Mouse (Mus musculus) lung, embryonic 15.5 days (tissue): ENCODE results near the gene Klrc1. TPM values are rescaled to one million over a fixed set of nuclear protein-coding genes. Genes with fewer than 3 reads are reported as not detected.
"Not testable (repeated sequence)": the region's sequence is repeated elsewhere in the genome, so short reads cannot be mapped to it uniquely, and the experiment has no call there.

Experiments used
- ATAC-seq: fragments of 200-750 bp; cut with Nextera tagmentation; 2 replicates; pipeline ENCODE4 v1.8.0; 2017; ENCODE audit warnings: moderate number of reproducible peaks, borderline replicate concordance; ENCODE audit not compliant: low FRiP score, low TSS enrichment; ENCODE audit errors: extremely low read depth
- H3K27ac ChIP-seq: fragments of 300-500 bp; sonication (generic); 2 replicates; pipeline ENCODE4 v1.5.1; 2015; ENCODE audit warnings: moderate library complexity, mild to moderate bottlenecking, inconsistent platforms
- H3K27me3 ChIP-seq: fragments of 300-500 bp; sonication (generic); 2 replicates; pipeline ENCODE4 v1.6.1; 2015; ENCODE audit warnings: inconsistent platforms
- H3K36me3 ChIP-seq: fragments of 300-500 bp; sonication (generic); 2 replicates; pipeline ENCODE4 v1.6.1; 2015; ENCODE audit warnings: inconsistent platforms
- H3K4me1 ChIP-seq: fragments of 300-500 bp; sonication (generic); 2 replicates; pipeline ENCODE4 v1.6.1; 2015; ENCODE audit warnings: inconsistent platforms
- H3K4me2 ChIP-seq: fragments of 300-500 bp; sonication (generic); 2 replicates; pipeline ENCODE4 v1.6.1; 2015; ENCODE audit warnings: inconsistent platforms, mild to moderate bottlenecking, moderate library complexity
- H3K4me3 ChIP-seq: fragments of 300-500 bp; sonication (generic); 2 replicates; pipeline ENCODE4 v1.5.1; 2015; ENCODE audit warnings: mild to moderate bottlenecking, inconsistent platforms
- H3K9ac ChIP-seq: fragments of 300-500 bp; sonication (generic); 2 replicates; pipeline ENCODE4 v1.6.1; 2015; ENCODE audit warnings: inconsistent platforms
- H3K9me3 ChIP-seq: fragments of 300-500 bp; sonication (generic); 2 replicates; pipeline ENCODE4 v1.6.1; 2016; ENCODE audit warnings: inconsistent platforms
- WGBS: fragments of 180-500 bp; shearing (Covaris S2); methylation state at CpG from one replicate; pipeline ENCODE4 v1.1.7; 2015; 5-methylcytosine and 5-hydroxymethylcytosine counted together
- polyA plus RNA-seq: library from polyadenylated mRNA; unstranded; fragments of >200 nt; fragmentation: Nextera tagmentation; extraction: Ambion mirVana; gene quantifications from 2 replicates; pipeline ENCODE4 v1.2.1, GENCODE M21; 2015

Klrc1 gene
- polyA plus RNA-seq = 0.35 TPM in 1 of 2 replicates, not detected in the other

DNA sequence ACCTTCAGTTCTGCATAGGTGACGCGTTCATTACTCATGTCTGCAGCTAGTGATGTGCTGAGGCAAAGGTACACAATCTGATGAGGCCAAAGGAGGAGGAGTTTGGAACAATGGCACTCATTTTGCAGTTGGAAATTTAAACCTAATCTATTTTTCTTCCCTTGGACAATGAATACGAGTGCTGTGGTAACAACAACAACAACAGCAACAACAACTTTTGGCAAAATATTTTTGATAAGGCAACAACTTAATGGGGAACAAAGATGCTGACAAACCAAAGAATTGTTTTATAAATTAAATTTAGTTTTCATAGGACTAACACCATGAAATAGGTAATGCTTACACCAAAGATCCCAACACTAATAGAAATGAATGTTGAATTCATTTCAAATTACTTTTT is at the start of gene Klrc1:
Gene Klrc1, minus strand, starts transcription at position 101 of the 400 bp plus-strand sequence.
- Histone ChIP-seq H3K27me3 (no peaks in the 10 kb centered on the region), H3K4me3 (no peak within 1 kb of the TSS), H3K36me3 (no peaks in the 10 kb centered on the region), H3K27ac (no peak within 1 kb of the TSS), H3K4me2 (no peak within 1 kb of the TSS), H3K4me1 (no peaks in the 10 kb centered on the region), H3K9ac (no peak within 1 kb of the TSS), H3K9me3 (no peaks in the 10 kb centered on the region)
- no peak for ATAC-seq
- WGBS = 66% methylated on average over 3 of the region's 3 CpGs

DNA sequence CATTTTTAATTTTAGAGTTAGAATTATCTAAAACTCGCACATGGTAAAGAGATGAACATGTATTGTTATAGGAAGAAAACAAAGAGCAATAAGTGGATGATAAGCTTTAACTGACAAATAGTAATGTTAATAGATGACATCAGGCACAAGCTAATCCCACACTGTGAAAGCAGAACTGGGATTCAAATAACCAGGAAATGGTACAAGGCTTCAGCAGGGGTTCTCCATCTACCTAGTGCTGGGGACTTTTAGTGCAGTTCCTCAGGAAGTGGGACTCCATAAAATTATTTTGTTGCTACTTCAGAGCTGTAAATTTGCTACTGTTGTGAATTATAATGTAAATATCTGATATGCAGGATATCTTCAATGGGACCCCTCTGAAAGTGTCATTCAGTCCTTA is 48.5 kb upstream of the Klrc1 start:
- H3K27ac ChIP-seq = no peak overlapping the region
- no peak for ATAC-seq
- H3K36me3 ChIP-seq = no peaks in the 10 kb centered on the region
- WGBS = 78% methylated on average over 1 of the region's 1 CpGs
- no peaks in the 10 kb centered on the region for H3K9me3 ChIP-seq
- no peak overlapping the region for H3K9ac ChIP-seq
- no peak overlapping the region for H3K4me2 ChIP-seq
- H3K4me3 ChIP-seq = no peak overlapping the region
- H3K27me3 ChIP-seq = no peaks in the 10 kb centered on the region
- H3K4me1 ChIP-seq = no peaks in the 10 kb centered on the region

DNA sequence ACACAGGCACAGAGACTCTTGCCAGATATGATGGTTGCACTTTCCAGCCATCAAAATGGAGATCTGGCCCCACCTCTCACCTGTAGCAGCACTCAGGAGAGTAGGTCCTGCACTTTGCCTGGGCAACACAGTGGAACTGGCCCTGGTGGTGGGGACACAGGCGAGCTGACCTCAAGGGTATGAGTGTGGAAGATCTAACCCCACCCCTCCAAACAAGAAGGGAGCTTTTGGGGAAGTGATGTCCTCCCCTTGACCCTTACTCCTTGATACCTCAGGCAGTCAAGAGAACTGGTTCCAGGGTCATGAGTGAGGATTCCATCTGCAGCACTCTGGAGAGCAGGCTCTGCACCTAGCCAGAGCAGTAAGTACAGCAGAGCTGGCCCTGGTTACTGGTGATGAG is 42.6 kb upstream of the Klrc1 start:
- Histone ChIP-seq H3K9ac (no peak overlapping the region), H3K9me3 (no peaks in the 10 kb centered on the region), H3K36me3 (no peaks in the 10 kb centered on the region), H3K4me1 (no peaks in the 10 kb centered on the region), H3K27me3 (no peaks in the 10 kb centered on the region), H3K4me2 (no peak overlapping the region), H3K27ac (no peak overlapping the region), H3K4me3 (no peak overlapping the region)
- ATAC-seq = no peak
- WGBS = 63% methylated on average over 1 of the region's 1 CpGs

DNA sequence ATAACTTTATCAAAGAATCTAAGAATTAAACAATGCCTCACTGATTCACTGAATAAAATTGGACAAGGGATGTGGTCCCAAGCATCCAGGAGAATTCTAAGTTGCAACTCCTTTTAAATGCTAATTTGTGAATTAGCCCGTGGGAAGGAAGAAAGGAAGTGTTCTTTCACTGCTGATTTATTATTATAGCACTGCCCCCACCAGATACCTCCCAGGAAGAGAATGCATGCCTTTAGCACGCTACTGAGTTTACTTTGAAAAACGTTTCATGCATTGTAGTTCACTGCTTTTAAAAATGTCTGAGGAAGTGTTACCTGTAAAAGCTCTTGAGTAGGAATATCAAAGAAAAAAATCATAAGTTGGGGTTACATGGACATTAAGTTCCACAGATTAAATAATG is 41.7 kb upstream of the Klrc1 start:
- Histone ChIP-seq H3K4me3 (no peak overlapping the region), H3K4me2 (no peak overlapping the region), H3K4me1 (no peaks in the 10 kb centered on the region), H3K27me3 (no peaks in the 10 kb centered on the region), H3K9me3 (no peaks in the 10 kb centered on the region), H3K36me3 (no peaks in the 10 kb centered on the region), H3K9ac (no peak overlapping the region), H3K27ac (no peak overlapping the region)
- WGBS = 26% methylated on average over 3 of the region's 3 CpGs
- ATAC-seq = no peak

DNA sequence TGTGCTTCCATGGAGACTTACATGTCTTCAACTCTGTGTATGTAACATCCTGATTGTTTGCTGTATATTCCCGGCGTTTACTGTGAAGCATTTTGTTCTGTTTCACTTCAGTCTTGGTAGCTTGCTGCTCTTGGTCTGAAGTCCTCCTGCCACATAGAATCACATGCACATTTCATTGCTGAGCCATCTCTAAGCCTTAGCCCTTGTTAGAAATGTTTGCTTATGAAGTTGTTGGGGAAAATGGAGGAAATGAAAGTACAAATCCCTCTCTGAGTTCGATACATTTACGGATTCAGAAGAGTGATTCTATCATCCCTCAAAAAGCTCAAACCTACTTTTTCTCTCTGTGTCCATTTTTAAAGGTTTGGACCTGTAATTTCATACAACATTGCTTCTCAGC is 38.3 kb upstream of the Klrc1 start, which contains the start of gene Klri1:
Gene Klri1, minus strand, starts transcription at position 101 of the 400 bp plus-strand sequence.
- Histone ChIP-seq H3K27ac (no peak within 1 kb of the TSS), H3K4me3 (no peak within 1 kb of the TSS), H3K4me2 (no peak within 1 kb of the TSS), H3K4me1 (no peaks in the 10 kb centered on the region), H3K9me3 (no peaks in the 10 kb centered on the region), H3K27me3 (no peaks in the 10 kb centered on the region), H3K9ac (no peak within 1 kb of the TSS), H3K36me3 (no peaks in the 10 kb centered on the region)
- ATAC-seq = no peak
- WGBS = 87% methylated on average over 4 of the region's 4 CpGs

DNA sequence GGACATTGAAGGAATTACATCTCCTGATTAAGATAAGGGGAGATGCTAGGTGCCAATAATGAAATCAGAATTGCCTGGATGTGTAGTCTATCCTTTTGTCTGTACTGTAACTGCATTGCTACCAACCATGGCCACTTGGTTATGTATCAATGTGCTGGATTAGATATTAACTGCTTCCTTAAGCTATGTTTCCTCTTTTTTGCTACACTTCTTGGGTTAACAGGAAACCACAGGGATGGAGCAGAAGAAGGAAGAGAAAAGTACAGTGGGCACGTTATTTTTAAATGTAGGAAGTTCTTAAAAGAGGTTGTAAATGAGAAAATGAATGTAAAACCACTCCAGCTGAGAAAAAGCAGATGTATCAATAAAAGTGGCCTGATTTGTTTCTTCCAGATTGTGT is 34.8 kb upstream of the Klrc1 start:
- no peak for ATAC-seq
- Histone ChIP-seq H3K9ac (no peak overlapping the region), H3K36me3 (no peaks in the 10 kb centered on the region), H3K4me1 (no peaks in the 10 kb centered on the region), H3K27me3 (no peaks in the 10 kb centered on the region), H3K27ac (no peak overlapping the region), H3K4me2 (no peak overlapping the region), H3K9me3 (no peaks in the 10 kb centered on the region), H3K4me3 (no peak overlapping the region)
- 9% methylated on average over 1 of the region's 1 CpGs for WGBS

DNA sequence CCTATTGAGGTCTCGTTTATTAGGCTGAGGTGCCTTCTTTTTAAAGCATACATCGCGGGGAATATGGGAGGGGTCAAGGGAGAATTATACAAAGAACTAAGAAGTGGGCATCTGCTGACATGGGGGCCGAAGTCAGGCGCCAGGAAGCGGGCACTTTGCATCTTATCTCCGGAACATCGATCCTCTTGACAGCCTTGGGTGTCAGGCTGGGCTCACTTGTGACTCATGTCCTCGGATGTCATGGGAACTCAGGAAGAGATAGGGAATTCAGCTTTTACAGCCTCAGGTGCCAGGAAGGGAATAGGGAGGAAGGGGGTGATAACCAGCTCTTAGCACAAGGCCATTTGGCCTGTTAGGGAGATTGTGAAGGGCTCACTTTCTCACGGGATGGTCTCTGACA is 12.7 kb upstream of the Klrc1 start:
- H3K4me3 ChIP-seq, H3K4me1 ChIP-seq, H3K9me3 ChIP-seq, H3K9ac ChIP-seq, H3K4me2 ChIP-seq, H3K27me3 ChIP-seq, H3K27ac ChIP-seq, H3K36me3 ChIP-seq, ATAC-seq: not testable (repeated sequence)
- 58% methylated on average over 10 of the region's 10 CpGs for WGBS

DNA sequence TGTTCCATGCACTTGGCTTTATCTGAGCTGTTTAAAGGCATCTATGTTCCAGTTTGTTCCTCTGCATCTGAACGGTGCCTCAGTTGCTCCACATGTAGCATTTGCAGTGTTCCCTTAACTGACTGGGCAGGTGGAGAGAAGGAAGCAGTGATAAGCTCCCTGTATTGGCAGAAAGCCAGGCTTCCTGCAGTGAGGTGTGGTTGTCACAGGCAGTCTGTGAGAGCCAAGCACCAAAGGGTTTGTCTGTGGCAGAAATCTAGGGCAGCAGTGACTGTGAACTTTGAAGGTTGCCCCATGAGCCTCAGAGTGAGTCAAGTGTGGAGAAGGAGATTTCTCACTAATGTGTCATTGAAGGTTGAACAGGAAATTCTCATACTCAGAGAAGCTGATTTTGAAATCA is 1.6 kb upstream of the Klrc1 start:
- Histone ChIP-seq H3K36me3 (no peaks in the 10 kb centered on the region), H3K9ac (no peak overlapping the region), H3K9me3 (no peaks in the 10 kb centered on the region), H3K4me3 (no peak overlapping the region), H3K4me2 (no peak overlapping the region), H3K27me3 (no peaks in the 10 kb centered on the region), H3K4me1 (no peaks in the 10 kb centered on the region), H3K27ac (no peak overlapping the region)
- ATAC-seq = no peak
- 39% methylated on average over 1 of the region's 1 CpGs for WGBS

DNA sequence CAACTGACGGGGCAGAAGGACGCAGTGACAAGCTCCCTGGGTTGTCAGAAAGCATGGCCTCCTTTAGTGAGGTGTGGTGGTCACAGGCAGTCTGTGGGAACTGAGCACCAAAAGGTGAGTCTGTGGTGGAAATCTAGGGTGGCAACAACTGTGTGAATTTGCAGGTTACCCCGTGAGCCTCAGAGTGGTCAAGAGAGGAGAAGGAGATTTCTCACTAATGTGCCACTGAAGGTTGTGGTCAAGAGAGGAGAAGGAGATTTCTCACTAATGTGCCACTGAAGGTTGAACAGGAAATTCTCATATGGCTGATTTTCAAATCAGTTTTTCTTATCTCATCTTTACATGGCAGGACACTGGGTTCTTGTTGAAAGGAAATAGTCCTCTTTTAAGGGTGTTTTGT is 17.5 kb downstream of the Klrc1 start:
- not testable (repeated sequence) for H3K4me1 ChIP-seq, H3K36me3 ChIP-seq, H3K9me3 ChIP-seq, H3K4me3 ChIP-seq, H3K4me2 ChIP-seq, ATAC-seq, H3K27me3 ChIP-seq, H3K9ac ChIP-seq, H3K27ac ChIP-seq
- WGBS = no CpG with 5 or more reads among the region's 3 CpGs

DNA sequence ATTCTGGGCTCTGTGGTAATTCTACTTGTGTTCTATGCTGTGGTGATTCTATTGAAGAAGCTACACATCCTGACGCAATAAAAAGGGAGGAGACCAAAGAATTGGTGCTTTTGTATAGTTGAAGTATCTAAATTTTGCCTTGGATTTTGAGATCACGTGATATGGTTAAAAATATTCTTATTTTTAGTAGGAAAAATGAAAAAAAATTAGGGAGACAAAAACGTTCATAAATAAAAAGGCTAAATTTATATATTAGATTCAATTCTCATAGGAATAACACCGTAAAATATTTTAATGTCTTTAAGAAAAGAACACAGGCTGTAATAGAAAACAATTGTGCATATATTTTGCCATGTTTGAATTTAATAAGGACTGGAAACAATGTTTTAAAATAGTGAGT is 18.2 kb downstream of the Klrc1 start, which contains the start of gene Klrc2:
Gene Klrc2, minus strand, starts transcription at position 101 of the 400 bp plus-strand sequence.
- not testable (repeated sequence) for H3K36me3 ChIP-seq, H3K27ac ChIP-seq, H3K9me3 ChIP-seq, H3K4me3 ChIP-seq, H3K4me2 ChIP-seq, ATAC-seq, H3K9ac ChIP-seq, H3K27me3 ChIP-seq, H3K4me1 ChIP-seq
- WGBS = 71% methylated on average over 4 of the region's 4 CpGs

DNA sequence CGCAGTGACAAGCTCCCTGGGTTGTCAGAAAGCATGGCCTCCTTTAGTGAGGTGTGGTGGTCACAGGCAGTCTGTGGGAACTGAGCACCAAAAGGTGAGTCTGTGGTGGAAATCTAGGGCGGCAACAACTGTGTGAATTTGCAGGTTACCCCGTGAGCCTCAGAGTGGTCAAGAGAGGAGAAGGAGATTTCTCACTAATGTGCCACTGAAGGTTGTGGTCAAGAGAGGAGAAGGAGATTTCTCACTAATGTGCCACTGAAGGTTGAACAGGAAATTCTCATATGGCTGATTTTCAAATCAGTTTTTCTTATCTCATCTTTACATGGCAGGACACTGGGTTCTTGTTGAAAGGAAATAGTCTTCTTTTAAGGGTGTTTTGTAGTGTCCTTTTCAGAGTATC is 34.7 kb downstream of the Klrc1 start:
- H3K27ac ChIP-seq, ATAC-seq, H3K4me2 ChIP-seq, H3K9me3 ChIP-seq, H3K27me3 ChIP-seq, H3K4me3 ChIP-seq, H3K36me3 ChIP-seq, H3K9ac ChIP-seq, H3K4me1 ChIP-seq: not testable (repeated sequence)
- 60% methylated on average over 1 of the region's 3 CpGs for WGBS

DNA sequence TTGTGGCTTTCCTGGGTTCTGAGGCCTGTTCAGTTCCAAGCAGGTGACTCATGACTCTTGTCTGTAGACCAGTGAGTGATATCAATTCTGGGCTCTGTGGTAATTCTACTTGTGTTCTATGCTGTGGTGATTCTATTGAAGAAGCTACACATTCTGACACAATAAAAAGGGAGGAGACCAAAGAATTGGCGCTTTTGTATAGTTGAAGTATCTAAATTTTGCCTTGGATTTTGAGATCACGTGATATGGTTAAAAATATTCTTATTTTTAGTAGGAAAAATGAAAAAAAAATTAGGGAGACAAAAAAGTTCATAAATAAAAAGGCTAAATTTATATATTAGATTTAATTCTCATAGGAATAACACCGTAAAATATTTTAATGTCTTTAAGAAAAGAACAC is 35.5 kb downstream of the Klrc1 start, which contains the start of gene Klrc3:
Gene Klrc3, minus strand, starts transcription at position 101 of the 400 bp plus-strand sequence.
- H3K27me3 ChIP-seq, H3K27ac ChIP-seq, ATAC-seq, H3K4me2 ChIP-seq, H3K9me3 ChIP-seq, H3K9ac ChIP-seq, H3K4me1 ChIP-seq, H3K36me3 ChIP-seq, H3K4me3 ChIP-seq: not testable (repeated sequence)
- WGBS = 80% methylated on average over 3 of the region's 3 CpGs

DNA sequence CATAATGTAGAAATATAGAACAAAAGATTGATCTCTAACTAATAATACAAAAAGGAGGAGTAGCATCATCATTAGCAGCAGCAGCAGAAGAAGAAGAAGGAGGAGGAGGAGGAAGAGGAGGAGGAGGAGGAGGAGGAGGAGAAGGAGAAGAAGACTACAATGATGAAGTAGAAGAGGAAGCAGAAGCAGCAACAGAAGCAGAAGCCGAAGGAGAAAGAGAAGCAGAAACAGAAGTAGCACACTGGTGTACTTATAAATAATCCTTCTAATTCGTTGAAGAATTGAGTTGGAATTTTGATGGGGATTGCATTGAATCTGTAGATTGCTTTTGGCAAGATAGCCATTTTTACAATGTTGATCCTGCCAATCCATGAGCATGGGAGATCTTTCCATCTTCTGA is 47.7 kb downstream of the Klrc1 start:
- not testable (repeated sequence) for H3K4me2 ChIP-seq, H3K4me3 ChIP-seq, H3K4me1 ChIP-seq, H3K9ac ChIP-seq, H3K27me3 ChIP-seq, H3K9me3 ChIP-seq, ATAC-seq, H3K36me3 ChIP-seq, H3K27ac ChIP-seq
- 88% methylated on average over 2 of the region's 2 CpGs for WGBS
